Mouse (Mus musculus) megakaryocyte, embryonic 14.5 days (primary cell): Measurements from ENCODE around the gene Vps37b.

Experiments
- FLI1 ChIP-seq: IDR thresholded peaks from 2 replicates; pipeline ENCODE4 v1.6.1; 2012; ENCODE audit warnings: low read length, inconsistent platforms, mixed read lengths
- GATA1 ChIP-seq: IDR thresholded peaks from 3 replicates; pipeline ENCODE4 v1.6.1; 2012; ENCODE audit warnings: mixed read lengths, low read length, inconsistent platforms, borderline replicate concordance

DNA sequence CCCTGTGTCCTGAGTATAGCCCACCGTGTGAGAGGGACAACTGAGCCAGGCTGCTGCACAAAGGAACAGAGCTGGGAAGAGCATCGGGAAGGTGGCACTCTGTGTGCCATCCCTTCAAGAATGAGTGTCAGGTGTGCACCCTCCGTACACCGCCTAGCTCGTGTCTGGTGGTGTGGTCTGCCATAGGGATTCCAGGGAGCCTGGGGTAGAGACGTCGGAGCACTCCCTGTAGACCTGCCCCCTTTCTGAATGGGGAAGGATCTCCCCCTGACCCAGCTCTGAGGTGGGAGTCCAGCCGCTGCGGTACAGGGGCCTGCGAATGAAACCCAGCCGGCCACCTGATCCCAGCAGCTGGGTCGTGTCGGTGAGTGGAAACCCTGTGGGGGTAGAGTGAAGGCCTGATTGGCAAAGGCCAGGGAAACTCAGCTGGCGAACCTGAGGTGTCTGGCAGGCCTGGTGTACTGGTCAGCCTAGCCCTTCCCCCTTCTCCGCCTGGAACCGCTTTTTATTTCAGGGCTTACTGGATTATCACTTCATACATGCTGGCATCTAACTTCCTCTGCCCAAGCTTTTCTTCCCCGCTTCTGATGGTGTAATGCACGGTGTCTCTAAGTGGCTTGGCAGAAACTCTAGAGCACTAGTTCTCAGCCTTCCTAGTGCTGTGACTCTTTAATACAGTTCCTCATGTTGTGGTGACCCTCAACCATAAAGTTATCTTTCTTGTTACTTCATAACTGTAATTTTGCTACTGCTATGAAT lies 52.7 kb downstream of the Vps37b start:
- TF ChIP-seq GATA1 (no peak), FLI1 (no peak)
